Mouse (Mus musculus): ENCODE data around the gene Plekhg4.
A peak's percentile ranks its signal among the peaks of the same experiment; 100 is the strongest.

DNA sequence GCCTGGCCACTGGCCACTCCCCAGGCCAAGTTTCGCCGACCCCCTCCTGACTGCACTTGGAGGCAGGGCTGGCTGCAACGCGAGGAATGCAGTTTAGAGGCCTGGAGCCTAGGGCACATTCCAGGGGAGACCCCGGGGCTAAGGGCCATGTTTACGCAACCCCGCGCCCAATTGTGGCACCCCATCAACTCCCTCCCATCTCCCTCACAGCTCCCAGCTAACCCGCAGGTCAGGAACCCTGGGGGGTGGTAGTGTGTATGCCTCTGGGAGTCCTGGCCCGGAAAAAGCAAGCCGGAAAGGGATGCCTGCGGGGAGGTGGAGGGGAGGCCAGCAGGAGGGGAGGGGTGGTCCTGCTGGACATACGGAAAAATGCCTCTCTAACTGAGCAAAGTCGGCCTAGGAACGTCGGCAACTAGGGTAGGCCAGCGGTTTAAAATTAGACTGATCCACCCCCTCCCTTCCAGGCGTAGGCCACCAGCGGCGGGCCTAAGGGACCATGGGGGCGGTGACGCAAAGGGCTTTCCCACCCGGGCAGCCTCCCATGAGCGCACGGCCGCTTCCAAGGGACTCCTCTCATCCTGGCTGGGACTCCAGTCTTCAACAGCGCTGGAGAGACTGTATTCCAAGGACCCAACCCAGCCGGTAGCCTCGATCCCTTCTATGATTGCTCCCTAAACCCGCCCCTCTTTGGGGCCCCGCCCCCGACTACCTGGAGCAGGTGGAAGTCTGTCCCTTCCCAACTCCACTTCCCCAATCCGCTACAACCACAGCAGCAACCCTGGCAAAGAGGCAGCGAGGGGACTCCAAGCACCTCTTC is 26.3 kb upstream of the Plekhg4 start:
- peak; percentile 28; the same call in 1 of the 2 replicates for TF ChIP-seq CTCF (IDR thresholded peaks at IDR 0.05; ENCODE audit: extremely low read depth, insufficient read length, insufficient replicate concordance, low read depth, low read length)
- TF ChIP-seq POLR2A (IDR thresholded peaks at IDR 0.05; ENCODE audit: low read depth, low read length) = peak; percentile 65
